Mouse (Mus musculus) ES-Bruce4 (cell line): ENCODE data around the gene Mmp17. TPM values are rescaled to one million over a fixed set of nuclear protein-coding genes. Genes with fewer than 3 reads are reported as not detected.
A peak's percentile ranks its signal among the peaks of the same experiment; 100 is the strongest.

Experiments
- H3K27ac ChIP-seq: 2 replicates; pipeline ENCODE4 v1.5.1; 2012; ENCODE audit warnings: low read length, inconsistent platforms; ENCODE audit not compliant: insufficient read depth
- H3K27me3 ChIP-seq: 2 replicates; pipeline ENCODE4 v1.6.1; 2012; ENCODE audit warnings: mild to moderate bottlenecking, low read length, inconsistent platforms; ENCODE audit not compliant: control insufficient read depth, poor library complexity, insufficient read depth, severe bottlenecking
- H3K36me3 ChIP-seq: 2 replicates; pipeline ENCODE4 v1.6.1; 2012; ENCODE audit warnings: inconsistent platforms, mild to moderate bottlenecking, low read length, moderate library complexity; ENCODE audit not compliant: control insufficient read depth, poor library complexity, insufficient read depth, severe bottlenecking
- H3K4me1 ChIP-seq: one replicate; pipeline ENCODE4 v1.8.1; 2011; ENCODE audit warnings: low read length; ENCODE audit not compliant: control insufficient read depth, insufficient read depth
- H3K4me3 ChIP-seq: 2 replicates; pipeline ENCODE4 v1.5.1; 2011; ENCODE audit warnings: low read depth, mild to moderate bottlenecking, low read length
- H3K9ac ChIP-seq: 2 replicates; pipeline ENCODE4 v1.6.1; 2012; ENCODE audit warnings: low read depth, mild to moderate bottlenecking, inconsistent platforms; ENCODE audit not compliant: poor library complexity, severe bottlenecking
- H3K9me3 ChIP-seq: replicated peaks from 2 replicates; pipeline ENCODE4 v1.6.1; 2012; ENCODE audit warnings: mild to moderate bottlenecking, low read length, inconsistent platforms; ENCODE audit not compliant: control insufficient read depth, poor library complexity, insufficient read depth, severe bottlenecking
- CTCF ChIP-seq: IDR thresholded peaks from one replicate; pipeline ENCODE4 v1.8.1; 2011; ENCODE audit warnings: low read depth, low read length
- EP300 ChIP-seq: IDR thresholded peaks from 2 replicates; pipeline ENCODE4 v1.6.1; 2011; ENCODE audit warnings: low read depth, low read length; ENCODE audit not compliant: insufficient read depth
- POLR2A ChIP-seq: IDR thresholded peaks from one replicate; pipeline ENCODE4 v1.8.1; 2011; ENCODE audit warnings: low read length; ENCODE audit not compliant: insufficient read depth
- polyA plus RNA-seq: library from polyadenylated mRNA; stranded (reverse); fragments of >200 nt; gene quantifications from 2 replicates; pipeline ENCODE4 v1.2.4, GENCODE M21; 2011; ENCODE audit warnings: low read depth; ENCODE audit not compliant: missing spikeins, insufficient read depth, insufficient read length

Gene Mmp17
- polyA plus RNA-seq, 1 experiment: 5.9 TPM

GRCm38 (mm10) chr5:129581015-129581414 is 3.0 kb upstream of the Mmp17 start:
- Histone ChIP-seq H3K27ac (no peak overlapping the region), H3K4me1 (no peaks in the 10 kb centered on the region), H3K4me3 (no peak overlapping the region)

GRCm38 (mm10) chr5:129583331-129583730 is 638 bp upstream of the Mmp17 start:
- H3K4me3 ChIP-seq: peak overlapping the region; percentile 59
- H3K36me3 ChIP-seq: no peaks in the 10 kb centered on the region
- no peak overlapping the region for H3K27ac ChIP-seq
- TF ChIP-seq EP300 (no peak), CTCF (no peak), POLR2A (no peak)
- H3K9me3 ChIP-seq: no peaks in the 10 kb centered on the region
- peaks cover 12% of the 10 kb centered on the region for H3K27me3 ChIP-seq
- peak overlapping the region; percentile 91 for H3K9ac ChIP-seq
- no peaks in the 10 kb centered on the region for H3K4me1 ChIP-seq

More at GRCm38 (mm10) chr5:129581015-129581414, 3.0 kb upstream of the Mmp17 start:
- Histone ChIP-seq H3K9ac (no peak overlapping the region), H3K36me3 (no peaks in the 10 kb centered on the region), H3K9me3 (no peaks in the 10 kb centered on the region), H3K27me3 (peaks cover 12% of the 10 kb centered on the region)
- TF ChIP-seq EP300 (no peak), POLR2A (no peak), CTCF (no peak)

- no peaks in the 10 kb centered on the region for H3K36me3 ChIP-seq
- H3K27me3 ChIP-seq: peaks cover 12% of the 10 kb centered on the region
- H3K4me1 ChIP-seq: no peaks in the 10 kb centered on the region
- no peaks in the 10 kb centered on the region for H3K9me3 ChIP-seq
- H3K27ac ChIP-seq: no peak overlapping the region
- TF ChIP-seq POLR2A (no peak), EP300 (no peak)
- peak overlapping the region; percentile 79 for H3K4me3 ChIP-seq
- peak overlapping the region; percentile 91 for H3K9ac ChIP-seq
These were observed 893 bp downstream of the Mmp17 start for GRCm38 (mm10) chr5:129584583-129585541.

GRCm38 (mm10) chr5:129586016-129586415 is 2.0 kb downstream of the Mmp17 start:
- H3K9me3 ChIP-seq: no peaks in the 10 kb centered on the region
- H3K36me3 ChIP-seq: no peaks in the 10 kb centered on the region
- H3K4me1 ChIP-seq: no peaks in the 10 kb centered on the region
- TF ChIP-seq CTCF (peak; percentile 72), EP300 (no peak), POLR2A (no peak)
- H3K4me3 ChIP-seq: peak overlapping the region; percentile 21; the same call in 1 of the 2 replicates
- H3K27ac ChIP-seq: no peak overlapping the region
- H3K9ac ChIP-seq: no peak overlapping the region
- H3K27me3 ChIP-seq: peaks cover 12% of the 10 kb centered on the region

- Histone ChIP-seq H3K9ac (no peak overlapping the region), H3K4me1 (no peaks in the 10 kb centered on the region), H3K27ac (no peak overlapping the region)
These were observed 2.5 kb downstream of the Mmp17 start for GRCm38 (mm10) chr5:129586471-129586870.

GRCm38 (mm10) chr5:129590915-129591314 is 6.9 kb downstream of the Mmp17 start:
- Histone ChIP-seq H3K36me3 (no peaks in the 10 kb centered on the region), H3K9ac (no peak overlapping the region), H3K4me3 (no peak overlapping the region), H3K4me1 (peaks cover 2% of the 10 kb centered on the region), H3K27ac (no peak overlapping the region), H3K27me3 (no peaks in the 10 kb centered on the region), H3K9me3 (no peaks in the 10 kb centered on the region)
- TF ChIP-seq CTCF (no peak), POLR2A (no peak), EP300 (no peak)

More at GRCm38 (mm10) chr5:129586471-129586870, 2.5 kb downstream of the Mmp17 start:
- Histone ChIP-seq H3K9me3 (no peaks in the 10 kb centered on the region), H3K27me3 (peaks cover 12% of the 10 kb centered on the region), H3K4me3 (no peak overlapping the region), H3K36me3 (no peaks in the 10 kb centered on the region)
- TF ChIP-seq EP300 (no peak), CTCF (no peak), POLR2A (no peak)
